Mouse (Mus musculus) adipose tissue, adult 10 weeks (tissue): ENCODE data around the gene Tbx15. TPM values are rescaled to one million over a fixed set of nuclear protein-coding genes. Genes with fewer than 3 reads are reported as not detected.

Source experiments
- polyA plus RNA-seq: library from polyadenylated mRNA; stranded (reverse); fragments of 350-450 nt; fragmentation: Illumina TruSeq; extraction: RNeasy Lipid Tissue Mini Kit (QIAGEN cat#74804); gene quantifications from one replicate; pipeline ENCODE4 v1.2.3, GENCODE M21; 2014; ENCODE audit warnings: low read depth, low replicate concordance

The Tbx15 gene
- 0.37 TPM for polyA plus RNA-seq

DNA sequence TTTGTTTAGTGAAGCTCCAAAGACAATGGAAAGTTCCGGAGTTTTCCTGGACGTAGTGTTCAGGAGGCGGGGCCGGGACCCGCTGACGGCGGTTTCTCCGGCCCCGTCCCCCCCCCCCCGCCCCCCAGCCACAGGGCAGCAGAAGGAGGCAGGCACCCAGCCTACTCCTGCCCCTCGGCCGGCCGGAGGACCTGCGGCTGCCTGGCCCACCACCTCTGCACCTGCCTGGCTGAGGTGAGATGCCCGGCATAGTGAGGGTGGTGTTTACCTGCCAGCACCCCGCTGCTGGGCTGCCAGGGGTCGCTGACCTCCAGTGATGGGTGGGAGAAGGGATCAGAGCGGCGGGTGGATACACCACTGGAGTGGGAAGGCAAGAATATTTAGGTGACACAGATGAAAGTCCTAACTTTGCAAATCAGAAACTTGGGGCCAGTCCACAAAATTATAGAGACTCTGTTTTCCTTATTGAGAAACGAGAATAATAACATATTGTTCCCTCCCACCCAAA lies at the start of gene Tbx15:
Gene Tbx15, plus strand, starts transcription at position 169 of the 508 bp plus-strand sequence.

Other genes with a start within 250 kb of the Tbx15 start
- gene Wars2, start 99.3 kb upstream of the Tbx15 start, polyA plus RNA-seq = 5.0 TPM